Mouse (Mus musculus) kidney, embryonic 15.5 days (tissue): ENCODE measurements around the gene Arxes2. TPM values are rescaled to one million over a fixed set of nuclear protein-coding genes. Genes with fewer than 3 reads are reported as not detected.
A peak's percentile ranks its signal among the peaks of the same experiment; 100 is the strongest.
"Not testable (repeated sequence)": the region's sequence is repeated elsewhere in the genome, so short reads cannot be mapped to it uniquely, and the experiment has no call there.

Source experiments
- ATAC-seq: fragments of 200-750 bp; cut with Nextera tagmentation; replicated peaks from 2 replicates; pipeline ENCODE4 v1.8.0; 2017; ENCODE audit warnings: moderate TSS enrichment; ENCODE audit not compliant: low FRiP score
- H3K27ac ChIP-seq: fragments of 300-500 bp; sonication (generic); 2 replicates; pipeline ENCODE4 v1.5.1; 2015; ENCODE audit warnings: mild to moderate bottlenecking, inconsistent platforms
- H3K27me3 ChIP-seq: fragments of 300-500 bp; sonication (generic); 2 replicates; pipeline ENCODE4 v1.6.1; 2015; ENCODE audit warnings: inconsistent platforms
- H3K36me3 ChIP-seq: fragments of 300-500 bp; sonication (generic); 2 replicates; pipeline ENCODE4 v1.6.1; 2015; ENCODE audit warnings: inconsistent platforms
- H3K4me1 ChIP-seq: fragments of 300-500 bp; sonication (generic); 2 replicates; pipeline ENCODE4 v1.6.1; 2015; ENCODE audit warnings: inconsistent platforms
- H3K4me2 ChIP-seq: fragments of 300-500 bp; sonication (generic); 2 replicates; pipeline ENCODE4 v1.6.1; 2015; ENCODE audit warnings: moderate library complexity, mild to moderate bottlenecking, inconsistent platforms
- H3K4me3 ChIP-seq: fragments of 300-500 bp; sonication (generic); replicated peaks from 2 replicates; pipeline ENCODE4 v1.5.1; 2015; ENCODE audit warnings: mild to moderate bottlenecking, inconsistent platforms
- H3K9ac ChIP-seq: fragments of 300-500 bp; sonication (generic); 2 replicates; pipeline ENCODE4 v1.6.1; 2015; ENCODE audit warnings: mild to moderate bottlenecking, inconsistent platforms
- H3K9me3 ChIP-seq: fragments of 300-500 bp; sonication (generic); replicated peaks from 2 replicates; pipeline ENCODE4 v1.6.1; 2016; ENCODE audit warnings: inconsistent platforms
- WGBS: fragments of 180-500 bp; shearing (Covaris S2); methylation state at CpG from one replicate; pipeline ENCODE4 v1.1.7; 2015; ENCODE audit warnings: mixed read lengths; 5-methylcytosine and 5-hydroxymethylcytosine counted together
- polyA plus RNA-seq: library from polyadenylated mRNA; unstranded; fragments of >200 nt; fragmentation: Nextera tagmentation; extraction: Ambion mirVana; gene quantifications from 2 replicates; pipeline ENCODE4 v1.2.1, GENCODE M21; 2015

The Arxes2 gene
- polyA plus RNA-seq, 1 experiment from 2014 or later = 82.6 TPM

DNA sequence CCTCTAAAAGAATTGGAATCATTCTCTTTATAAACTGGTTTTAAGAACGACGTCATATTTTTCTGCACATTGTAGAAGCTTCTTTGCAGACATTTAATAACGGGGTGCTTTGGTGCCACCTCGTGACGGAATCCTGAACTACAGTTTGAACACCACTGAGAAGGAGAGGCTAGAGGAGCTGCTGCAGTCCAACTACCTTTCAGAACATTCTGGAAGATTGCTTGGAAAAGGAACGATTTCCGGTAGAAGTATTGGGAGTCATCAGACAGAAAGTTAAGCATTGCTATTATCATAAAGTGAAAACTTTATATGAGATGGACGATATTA is 18.4 kb upstream of the Arxes2 start:
- H3K36me3 ChIP-seq = 0 out of 2 replicates have a peak, but pooled peaks cover 5% of the 10 kb centered on the region
- H3K4me2 ChIP-seq = no peak overlapping the region
- H3K9me3 ChIP-seq = no peaks in the 10 kb centered on the region
- 23% methylated on average over 8 of the region's 8 CpGs for WGBS
- no peak overlapping the region for H3K9ac ChIP-seq
- no peak for ATAC-seq
- H3K27me3 ChIP-seq = no peaks in the 10 kb centered on the region
- H3K27ac ChIP-seq = no peak overlapping the region
- no peak overlapping the region for H3K4me3 ChIP-seq
- no peaks in the 10 kb centered on the region for H3K4me1 ChIP-seq

- H3K4me1 ChIP-seq = no peaks in the 10 kb centered on the region
- 0 out of 2 replicates have a peak, but pooled peaks cover 2% of the 10 kb centered on the region for H3K27me3 ChIP-seq
- H3K9ac ChIP-seq = no peak overlapping the region
- H3K4me3 ChIP-seq = no peak overlapping the region
- no peak for ATAC-seq
- no peak overlapping the region for H3K27ac ChIP-seq
- H3K9me3 ChIP-seq = no peaks in the 10 kb centered on the region
- WGBS = 73% methylated on average over 6 of the region's 6 CpGs
- H3K4me2 ChIP-seq = no peak overlapping the region
- 0 out of 2 replicates have a peak, but pooled peaks cover 3% of the 10 kb centered on the region for H3K36me3 ChIP-seq
These were observed 8.9 kb upstream of the Arxes2 start for GRCm38 (mm10) chrX:135984539-135985260.

- no peak for ATAC-seq
- WGBS = 89% methylated on average over 3 of the region's 3 CpGs
These were observed 7.4 kb upstream of the Arxes2 start for GRCm38 (mm10) chrX:135986267-135986666.

GRCm38 (mm10) chrX:135990661-135991060 is 3.0 kb upstream of the Arxes2 start:
- Histone ChIP-seq H3K27ac (no peak overlapping the region), H3K9ac (no peak overlapping the region), H3K4me3 (no peak overlapping the region), H3K4me2 (no peak overlapping the region), H3K9me3 (no peaks in the 10 kb centered on the region), H3K4me1 (no peaks in the 10 kb centered on the region), H3K36me3 (no peaks in the 10 kb centered on the region), H3K27me3 (0 out of 2 replicates have a peak, but pooled peaks cover 3% of the 10 kb centered on the region)
- ATAC-seq = no peak
- 72% methylated on average over 2 of the region's 2 CpGs for WGBS

More at GRCm38 (mm10) chrX:135986267-135986666, 7.4 kb upstream of the Arxes2 start:
- H3K27me3 ChIP-seq = 0 out of 2 replicates have a peak, but pooled peaks cover 3% of the 10 kb centered on the region
- no peaks in the 10 kb centered on the region for H3K9me3 ChIP-seq
- no peak overlapping the region for H3K27ac ChIP-seq
- H3K4me2 ChIP-seq = no peak overlapping the region
- H3K4me3 ChIP-seq = no peak overlapping the region
- H3K36me3 ChIP-seq = no peaks in the 10 kb centered on the region
- H3K4me1 ChIP-seq = no peaks in the 10 kb centered on the region
- H3K9ac ChIP-seq = no peak overlapping the region

- H3K9me3 ChIP-seq, H3K4me3 ChIP-seq, H3K4me1 ChIP-seq, H3K36me3 ChIP-seq, H3K4me2 ChIP-seq, H3K27ac ChIP-seq, H3K27me3 ChIP-seq, H3K9ac ChIP-seq: not testable (repeated sequence)
- WGBS = 39% methylated on average over 2 of the region's 3 CpGs
- ATAC-seq = peak; percentile 95
These were observed 431 bp upstream of the Arxes2 start for GRCm38 (mm10) chrX:135993192-135993594.

DNA sequence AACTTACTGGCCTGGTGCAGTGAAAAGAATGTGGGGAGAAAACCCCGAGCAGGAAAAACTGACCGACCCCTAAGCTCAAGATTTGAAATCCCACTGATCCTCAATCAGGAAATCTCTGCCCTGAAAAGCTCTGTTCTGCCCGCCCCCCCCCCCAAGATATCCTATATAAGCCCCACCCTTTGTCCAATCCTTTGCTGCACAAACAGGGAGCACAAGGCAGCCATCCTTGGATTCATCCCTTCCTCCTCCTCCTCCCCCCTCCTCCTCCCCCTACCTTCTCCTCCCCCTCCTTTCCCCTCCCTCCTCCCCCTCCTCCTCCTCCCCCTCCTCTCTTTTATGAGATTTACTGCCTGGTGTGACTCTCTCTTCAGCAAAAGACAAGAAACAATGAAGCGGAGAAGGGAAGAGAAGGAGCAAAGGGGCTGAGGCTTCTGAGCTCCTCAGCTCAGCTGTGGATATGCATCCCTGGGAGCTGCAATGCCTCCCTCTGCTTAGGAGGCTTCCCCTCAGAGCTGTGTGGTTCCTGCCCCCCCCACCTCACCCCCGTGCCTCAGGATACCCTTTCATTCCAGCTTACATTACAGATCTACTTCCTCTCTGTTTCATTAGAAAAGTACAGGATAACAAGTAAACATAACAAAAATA is 13.7 kb downstream of the Arxes2 start:
- Histone ChIP-seq H3K9ac (no peak overlapping the region), H3K27me3 (peaks cover 3% of the 10 kb centered on the region; the same call in 1 of the 2 replicates), H3K4me2 (no peak overlapping the region), H3K27ac (no peak overlapping the region), H3K9me3 (no peaks in the 10 kb centered on the region), H3K4me1 (no peaks in the 10 kb centered on the region), H3K4me3 (no peak overlapping the region), H3K36me3 (no peaks in the 10 kb centered on the region)
- 45% methylated on average over 4 of the region's 5 CpGs for WGBS
- ATAC-seq = no peak

- no peak overlapping the region for H3K9ac ChIP-seq
- H3K4me1 ChIP-seq = no peaks in the 10 kb centered on the region
- no peaks in the 10 kb centered on the region for H3K36me3 ChIP-seq
- H3K9me3 ChIP-seq = no peaks in the 10 kb centered on the region
- WGBS = 18% methylated on average over 2 of the region's 2 CpGs
- no peak overlapping the region for H3K4me2 ChIP-seq
- no peaks in the 10 kb centered on the region for H3K27me3 ChIP-seq
- H3K27ac ChIP-seq = no peak overlapping the region
- H3K4me3 ChIP-seq = no peak overlapping the region
- ATAC-seq = peak; percentile 60
These were observed 20.8 kb downstream of the Arxes2 start for GRCm38 (mm10) chrX:136014392-136014791.

GRCm38 (mm10) chrX:136030331-136030730 is 36.7 kb downstream of the Arxes2 start:
- no peak overlapping the region for H3K27ac ChIP-seq
- no peaks in the 10 kb centered on the region for H3K36me3 ChIP-seq
- no peak overlapping the region for H3K4me2 ChIP-seq
- H3K27me3 ChIP-seq = peaks cover 23% of the 10 kb centered on the region
- H3K4me1 ChIP-seq = no peaks in the 10 kb centered on the region
- 73% methylated on average over 1 of the region's 1 CpGs for WGBS
- no peaks in the 10 kb centered on the region for H3K9me3 ChIP-seq
- H3K4me3 ChIP-seq = no peak overlapping the region
- ATAC-seq = no peak
- no peak overlapping the region for H3K9ac ChIP-seq

- peak; percentile 95 for ATAC-seq
- WGBS = 35% methylated on average over 1 of the region's 49 CpGs
- H3K27me3 ChIP-seq = peaks cover 16% of the 10 kb centered on the region
- peak within 1 kb of the TSS; percentile 27 for H3K4me3 ChIP-seq
- H3K9me3 ChIP-seq, H3K9ac ChIP-seq, H3K27ac ChIP-seq, H3K36me3 ChIP-seq, H3K4me1 ChIP-seq: not testable (repeated sequence)
- peak within 1 kb of the TSS; percentile 46 for H3K4me2 ChIP-seq
These were observed 39.5 kb downstream of the Arxes2 start, which contains the start of gene Arxes1 for GRCm38 (mm10) chrX:136032799-136033763. Gene Arxes1 (plus strand): TSS chrX:136033367.

DNA sequence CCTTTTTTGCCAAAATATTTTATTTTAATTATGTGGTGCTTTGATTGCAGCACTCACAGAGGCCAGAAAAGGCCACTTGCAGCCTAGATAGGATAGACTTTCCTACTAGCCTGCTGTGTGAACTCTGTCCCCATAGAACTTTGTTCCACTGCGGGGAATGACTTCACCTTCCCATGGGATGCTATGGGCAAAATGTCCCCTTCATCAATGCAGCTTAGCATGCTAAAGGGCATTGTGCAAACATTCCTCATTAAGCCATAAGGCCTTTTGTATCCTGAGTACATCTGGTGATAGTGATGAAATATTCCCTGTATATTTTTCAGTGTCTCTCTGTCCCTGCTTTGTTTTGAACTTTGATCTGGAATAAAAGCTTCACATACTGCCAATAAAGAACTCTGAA is 50.1 kb downstream of the Arxes2 start:
- no peak overlapping the region for H3K9ac ChIP-seq
- H3K9me3 ChIP-seq = no peaks in the 10 kb centered on the region
- 93% methylated on average over 1 of the region's 1 CpGs for WGBS
- no peak overlapping the region for H3K4me3 ChIP-seq
- no peaks in the 10 kb centered on the region for H3K4me1 ChIP-seq
- H3K27ac ChIP-seq = no peak overlapping the region
- ATAC-seq = no peak
- peaks cover 30% of the 10 kb centered on the region; the same call in 1 of the 2 replicates for H3K27me3 ChIP-seq
- H3K36me3 ChIP-seq = no peaks in the 10 kb centered on the region
- no peak overlapping the region for H3K4me2 ChIP-seq
